Mouse (Mus musculus): ENCODE data around the gene Adat1. TPM values are rescaled to one million over a fixed set of nuclear protein-coding genes. Genes with fewer than 3 reads are reported as not detected.

Gene Adat1
- 1.7 TPM for polyA plus RNA-seq (2014; fragmentation: Illumina TruSeq; extraction: RNeasy Lipid Tissue Mini Kit (QIAGEN cat#74804); ENCODE audit: insufficient read depth, low read depth, low replicate concordance)

GRCm38 (mm10) chr8:111992013-111992702 lies at the start of gene Adat1:
Gene Adat1, minus strand, starts transcription at chr8:111992302.

GRCm38 (mm10) chr8:112014936-112015335 lies 22.8 kb upstream of the Adat1 start, which contains the start of gene Gm6793:
Gene Gm6793, minus strand, starts transcription at chr8:112015036.

GRCm38 (mm10) chr8:112010997-112011815 lies 19.1 kb upstream of the Adat1 start, which contains the start of the genes Kars and Terf2ip:
Gene Kars, minus strand, starts transcription at chr8:112011323.
Gene Terf2ip, plus strand, starts transcription at chr8:112011398.

GRCm38 (mm10) chr8:111940171-111941100 lies 51.7 kb downstream of the Adat1 start, which contains the start of gene Gabarapl2:
Gene Gabarapl2, plus strand, starts transcription at chr8:111940703.

GRCm38 (mm10) chr8:111933348-111934076 lies 58.6 kb downstream of the Adat1 start, which contains the start of gene Tmem231:
Gene Tmem231, minus strand, starts transcription at chr8:111933881.

Other genes starting within 250 kb of the Adat1 start
- gene Bcar1, start 248.5 kb downstream of the Adat1 start, polyA plus RNA-seq (2014; fragmentation: Illumina TruSeq; extraction: RNeasy Lipid Tissue Mini Kit (QIAGEN cat#74804); ENCODE audit: insufficient read depth, low read depth, low replicate concordance), result 18.0 TPM
- 95.5 TPM for gene Cfdp1, start 138.0 kb downstream of the Adat1 start, polyA plus RNA-seq (2014; fragmentation: Illumina TruSeq; extraction: RNeasy Lipid Tissue Mini Kit (QIAGEN cat#74804); ENCODE audit: insufficient read depth, low read depth, low replicate concordance)
- gene Tmem170, start 115.6 kb downstream of the Adat1 start, polyA plus RNA-seq (2014; fragmentation: Illumina TruSeq; extraction: RNeasy Lipid Tissue Mini Kit (QIAGEN cat#74804); ENCODE audit: insufficient read depth, low read depth, low replicate concordance), result 4.8 TPM
- 1.1 TPM for gene Chst5, start 81.9 kb downstream of the Adat1 start, polyA plus RNA-seq (2014; fragmentation: Illumina TruSeq; extraction: RNeasy Lipid Tissue Mini Kit (QIAGEN cat#74804); ENCODE audit: insufficient read depth, low read depth, low replicate concordance)
- 3.5 TPM for gene Tmem231, start 58.4 kb downstream of the Adat1 start, polyA plus RNA-seq (2014; fragmentation: Illumina TruSeq; extraction: RNeasy Lipid Tissue Mini Kit (QIAGEN cat#74804); ENCODE audit: insufficient read depth, low read depth, low replicate concordance)
- 215 TPM for gene Gabarapl2, start 51.6 kb downstream of the Adat1 start, polyA plus RNA-seq (2014; fragmentation: Illumina TruSeq; extraction: RNeasy Lipid Tissue Mini Kit (QIAGEN cat#74804); ENCODE audit: insufficient read depth, low read depth, low replicate concordance)
- 45.5 TPM for gene Kars, start 19.0 kb upstream of the Adat1 start, polyA plus RNA-seq (2014; fragmentation: Illumina TruSeq; extraction: RNeasy Lipid Tissue Mini Kit (QIAGEN cat#74804); ENCODE audit: insufficient read depth, low read depth, low replicate concordance)
- 11.1 TPM for gene Terf2ip, start 19.1 kb upstream of the Adat1 start, polyA plus RNA-seq (2014; fragmentation: Illumina TruSeq; extraction: RNeasy Lipid Tissue Mini Kit (QIAGEN cat#74804); ENCODE audit: insufficient read depth, low read depth, low replicate concordance)
- not detected for gene Gm6793, start 22.7 kb upstream of the Adat1 start, polyA plus RNA-seq (2014; fragmentation: Illumina TruSeq; extraction: RNeasy Lipid Tissue Mini Kit (QIAGEN cat#74804); ENCODE audit: insufficient read depth, low read depth, low replicate concordance)